Mouse (Mus musculus): ENCODE measurements around the gene Col24a1.

DNA sequence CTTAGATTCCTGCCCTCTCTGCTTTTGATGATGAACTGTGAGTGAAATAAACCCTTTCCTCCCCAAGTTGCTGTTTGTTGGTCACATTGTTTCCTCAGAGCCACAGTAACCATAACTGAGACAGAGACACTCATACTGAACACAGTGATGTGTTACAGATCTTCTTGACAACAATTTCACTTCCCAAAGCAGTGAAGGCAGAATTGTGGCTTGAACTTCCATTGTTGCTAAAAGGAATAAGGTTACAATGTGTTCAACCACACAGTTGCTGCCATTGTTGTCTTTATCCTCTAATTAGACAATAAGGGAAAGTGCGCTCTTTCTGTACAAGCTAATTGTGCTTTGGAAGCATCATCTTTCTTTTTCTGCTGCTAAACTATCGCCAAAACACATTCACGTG, 61.7 kb downstream of the Col24a1 start:
- TF ChIP-seq POLR2A (IDR thresholded peaks at IDR 0.05; ENCODE audit: control insufficient read depth, low read depth, low read length) (no peak), CTCF (IDR thresholded peaks at IDR 0.05; ENCODE audit: control insufficient read depth, insufficient read depth, insufficient replicate concordance, low read depth, low read length) (no peak)

Measured in testis, adult 2 months (tissue).